Mouse (Mus musculus) cerebellum, adult 9-10 months (tissue): ENCODE measurements around the gene Olfr362.
"Not testable (repeated sequence)": the region's sequence is repeated elsewhere in the genome, so short reads cannot be mapped to it uniquely, and the experiment has no call there.

Source experiments
- DNase-seq: peaks from one replicate; pipeline ENCODE4 v3.0.0; 2022

Gene Olfr362

DNA sequence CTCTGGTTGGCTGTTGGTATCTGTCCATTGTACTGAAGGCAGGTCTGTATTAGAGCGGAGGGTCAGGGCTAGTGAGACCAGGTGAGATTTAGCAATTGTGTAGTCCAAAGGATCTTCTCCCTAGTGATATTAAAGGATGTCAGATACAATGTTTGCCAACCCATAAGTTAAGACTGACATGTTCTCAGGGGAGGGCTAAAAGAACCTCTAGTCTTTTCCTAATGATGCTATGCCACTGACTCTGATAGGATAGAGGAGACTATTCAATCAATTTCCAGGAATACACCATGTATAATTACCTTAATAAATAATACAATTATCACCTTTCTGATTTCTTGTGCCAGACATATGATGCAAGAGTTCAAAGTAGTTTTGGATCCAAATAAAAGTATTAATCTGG lies at the start of gene Olfr362:
Gene Olfr362 (minus strand): TSS at position 101 of the 400 bp plus-strand sequence.
- no peak for DNase-seq

DNA sequence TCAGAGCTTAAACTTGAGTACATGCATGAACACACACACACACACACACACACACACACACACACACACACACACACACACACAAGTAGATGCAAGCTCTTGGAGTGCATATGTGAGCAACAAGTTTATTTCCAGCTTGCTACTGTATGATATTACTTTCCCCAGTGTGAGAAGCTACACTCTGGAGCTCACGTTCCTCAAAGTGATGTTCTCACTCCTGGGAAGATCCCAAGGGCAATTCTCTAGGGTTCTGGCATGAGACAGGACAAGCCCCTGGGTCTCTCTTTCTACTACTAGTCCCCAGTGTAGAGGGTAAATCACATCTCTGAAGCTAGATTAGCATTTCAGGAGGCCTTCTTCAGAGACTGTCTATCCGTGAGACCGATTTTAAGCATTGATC lies 21.3 kb upstream of the Olfr362 start, which contains the start of gene Olfr364-ps1:
Gene Olfr364-ps1 (plus strand): TSS at position 301 of the 400 bp plus-strand sequence.
- DNase-seq, result no peak

- not testable (repeated sequence) for DNase-seq
Observed at GRCm38 (mm10) chr2:37089190-37089589, 28.5 kb downstream of the Olfr362 start, which contains the start of gene Olfr361. Gene Olfr361, minus strand, starts transcription at chr2:37089290.

- DNase-seq, result no peak
Observed at GRCm38 (mm10) chr2:37065446-37065845, 52.3 kb downstream of the Olfr362 start, which contains the start of gene Olfr360. Gene Olfr360, plus strand, starts transcription at chr2:37065746.
